Mouse (Mus musculus) forebrain, embryonic 15.5 days (tissue): ENCODE data around the gene Mitf. TPM values are rescaled to one million over a fixed set of nuclear protein-coding genes. Genes with fewer than 3 reads are reported as not detected.

ENCODE experiments used
- ATAC-seq: fragments of 200-750 bp; cut with Nextera tagmentation; replicated peaks from 2 replicates; pipeline ENCODE4 v1.8.0; 2017; ENCODE audit warnings: mild to moderate bottlenecking, moderate TSS enrichment, moderate library complexity
- H3K27ac ChIP-seq: fragments of 300-500 bp; sonication (generic); replicated peaks from 2 replicates; pipeline ENCODE4 v1.5.1; 2015; ENCODE audit warnings: mild to moderate bottlenecking, inconsistent platforms
- H3K27me3 ChIP-seq: fragments of 300-500 bp; sonication (generic); 2 replicates; pipeline ENCODE4 v1.6.1; 2015; ENCODE audit warnings: inconsistent platforms
- H3K36me3 ChIP-seq: fragments of 300-500 bp; sonication (generic); 2 replicates; pipeline ENCODE4 v1.6.1; 2015; ENCODE audit warnings: mild to moderate bottlenecking, inconsistent platforms
- H3K4me1 ChIP-seq: fragments of 300-500 bp; sonication (generic); 2 replicates; pipeline ENCODE4 v1.6.1; 2015; ENCODE audit warnings: inconsistent platforms
- H3K4me2 ChIP-seq: fragments of 300-500 bp; sonication (generic); replicated peaks from 2 replicates; pipeline ENCODE4 v1.6.1; 2015; ENCODE audit warnings: mild to moderate bottlenecking, inconsistent platforms
- H3K4me3 ChIP-seq: fragments of 300-500 bp; sonication (generic); 2 replicates; pipeline ENCODE4 v1.5.1; 2015; ENCODE audit warnings: mild to moderate bottlenecking, inconsistent platforms
- H3K9ac ChIP-seq: fragments of 300-500 bp; sonication (generic); replicated peaks from 2 replicates; pipeline ENCODE4 v1.6.1; 2015; ENCODE audit warnings: mild to moderate bottlenecking, inconsistent platforms
- H3K9me3 ChIP-seq: fragments of 300-500 bp; sonication (generic); 2 replicates; pipeline ENCODE4 v1.6.1; 2016; ENCODE audit warnings: inconsistent platforms
- WGBS: fragments of 180-500 bp; shearing (Covaris S2); methylation state at CpG from one replicate; pipeline ENCODE4 v1.1.7; 2015; ENCODE audit warnings: mixed read lengths; 5-methylcytosine and 5-hydroxymethylcytosine counted together
- polyA plus RNA-seq: library from polyadenylated mRNA; unstranded; fragments of >200 nt; fragmentation: Nextera tagmentation; extraction: Ambion mirVana; gene quantifications from 2 replicates; pipeline ENCODE4 v1.2.1, GENCODE M21; 2015

Gene Mitf
- polyA plus RNA-seq, 1 experiment from 2014 or later, result 1.9 TPM

GRCm38 (mm10) chr6:97887893-97888292 is 81.0 kb downstream of the Mitf start:
- Histone ChIP-seq H3K4me3 (no peak overlapping the region), H3K4me1 (0 out of 2 replicates have a peak, but pooled peaks cover 7% of the 10 kb centered on the region), H3K27me3 (no peaks in the 10 kb centered on the region), H3K9ac (no peak overlapping the region), H3K9me3 (no peaks in the 10 kb centered on the region), H3K27ac (no peak overlapping the region), H3K36me3 (no peaks in the 10 kb centered on the region), H3K4me2 (no peak overlapping the region)
- WGBS, result 86% methylated on average over 4 of the region's 4 CpGs
- no peak for ATAC-seq

- WGBS, result 41% methylated on average over 3 of the region's 3 CpGs
- ATAC-seq, result no peak
- H3K4me2 ChIP-seq, result no peak overlapping the region
These were observed 81.7 kb downstream of the Mitf start for GRCm38 (mm10) chr6:97888596-97888995.

GRCm38 (mm10) chr6:97893546-97893945 is 86.7 kb downstream of the Mitf start:
- Histone ChIP-seq H3K36me3 (no peaks in the 10 kb centered on the region), H3K27ac (no peak overlapping the region), H3K9me3 (no peaks in the 10 kb centered on the region), H3K9ac (no peak overlapping the region), H3K4me1 (no peaks in the 10 kb centered on the region), H3K4me3 (no peak overlapping the region), H3K4me2 (no peak overlapping the region), H3K27me3 (no peaks in the 10 kb centered on the region)
- ATAC-seq, result no peak
- WGBS, result 74% methylated on average over 5 of the region's 5 CpGs

More at GRCm38 (mm10) chr6:97888596-97888995, 81.7 kb downstream of the Mitf start:
- no peak overlapping the region for H3K4me3 ChIP-seq
- no peaks in the 10 kb centered on the region for H3K9me3 ChIP-seq
- H3K9ac ChIP-seq, result no peak overlapping the region
- H3K36me3 ChIP-seq, result no peaks in the 10 kb centered on the region
- no peaks in the 10 kb centered on the region for H3K4me1 ChIP-seq
- no peaks in the 10 kb centered on the region for H3K27me3 ChIP-seq
- H3K27ac ChIP-seq, result no peak overlapping the region

GRCm38 (mm10) chr6:97897191-97897590 is 90.3 kb downstream of the Mitf start:
- no peaks in the 10 kb centered on the region for H3K36me3 ChIP-seq
- no peak for ATAC-seq
- no peaks in the 10 kb centered on the region for H3K9me3 ChIP-seq
- no peak overlapping the region for H3K4me2 ChIP-seq
- H3K4me3 ChIP-seq, result no peak overlapping the region
- H3K27ac ChIP-seq, result no peak overlapping the region
- WGBS, result 88% methylated on average over 6 of the region's 6 CpGs
- no peaks in the 10 kb centered on the region for H3K27me3 ChIP-seq
- no peak overlapping the region for H3K9ac ChIP-seq
- H3K4me1 ChIP-seq, result no peaks in the 10 kb centered on the region

GRCm38 (mm10) chr6:97898085-97898484 is 91.2 kb downstream of the Mitf start:
- Histone ChIP-seq H3K9ac (no peak overlapping the region), H3K4me1 (no peaks in the 10 kb centered on the region), H3K27me3 (no peaks in the 10 kb centered on the region), H3K4me2 (no peak overlapping the region), H3K9me3 (no peaks in the 10 kb centered on the region), H3K27ac (no peak overlapping the region), H3K4me3 (no peak overlapping the region), H3K36me3 (no peaks in the 10 kb centered on the region)
- no peak for ATAC-seq
- WGBS, result 87% methylated on average over 5 of the region's 5 CpGs

- Histone ChIP-seq H3K27ac (no peak overlapping the region), H3K27me3 (no peaks in the 10 kb centered on the region), H3K9me3 (no peaks in the 10 kb centered on the region), H3K36me3 (no peaks in the 10 kb centered on the region), H3K4me3 (no peak overlapping the region), H3K9ac (no peak overlapping the region), H3K4me2 (no peak overlapping the region), H3K4me1 (no peaks in the 10 kb centered on the region)
- ATAC-seq, result no peak
- 56% methylated on average over 5 of the region's 5 CpGs for WGBS
These were observed 94.7 kb downstream of the Mitf start for GRCm38 (mm10) chr6:97901561-97901960.

- no peak for ATAC-seq
- no peak overlapping the region for H3K27ac ChIP-seq
These were observed 95.4 kb downstream of the Mitf start for GRCm38 (mm10) chr6:97902205-97902604.

GRCm38 (mm10) chr6:97914768-97915167 is 107.9 kb downstream of the Mitf start:
- H3K36me3 ChIP-seq, result no peaks in the 10 kb centered on the region
- no peaks in the 10 kb centered on the region for H3K27me3 ChIP-seq
- H3K4me2 ChIP-seq, result no peak overlapping the region
- H3K27ac ChIP-seq, result no peak overlapping the region
- H3K4me1 ChIP-seq, result 0 out of 2 replicates have a peak, but pooled peaks cover 2% of the 10 kb centered on the region
- no peaks in the 10 kb centered on the region for H3K9me3 ChIP-seq
- no peak overlapping the region for H3K9ac ChIP-seq
- H3K4me3 ChIP-seq, result no peak overlapping the region
- no peak for ATAC-seq
- 93% methylated on average over 8 of the region's 8 CpGs for WGBS

More at GRCm38 (mm10) chr6:97902205-97902604, 95.4 kb downstream of the Mitf start:
- Histone ChIP-seq H3K4me1 (no peaks in the 10 kb centered on the region), H3K27me3 (no peaks in the 10 kb centered on the region), H3K4me3 (no peak overlapping the region), H3K9ac (no peak overlapping the region), H3K9me3 (no peaks in the 10 kb centered on the region), H3K36me3 (no peaks in the 10 kb centered on the region), H3K4me2 (no peak overlapping the region)
- 92% methylated on average over 1 of the region's 1 CpGs for WGBS

- Histone ChIP-seq H3K4me2 (no peak overlapping the region), H3K27me3 (no peaks in the 10 kb centered on the region), H3K4me3 (no peak overlapping the region), H3K9me3 (no peaks in the 10 kb centered on the region), H3K9ac (no peak overlapping the region), H3K27ac (no peak overlapping the region), H3K36me3 (no peaks in the 10 kb centered on the region), H3K4me1 (0 out of 2 replicates have a peak, but pooled peaks cover 2% of the 10 kb centered on the region)
- 68% methylated on average over 7 of the region's 7 CpGs for WGBS
- no peak for ATAC-seq
These were observed 109.6 kb downstream of the Mitf start for GRCm38 (mm10) chr6:97916386-97916903.

- Histone ChIP-seq H3K9me3 (no peaks in the 10 kb centered on the region), H3K27ac (no peak overlapping the region), H3K4me3 (no peak overlapping the region), H3K4me2 (no peak overlapping the region), H3K27me3 (no peaks in the 10 kb centered on the region), H3K4me1 (0 out of 2 replicates have a peak, but pooled peaks cover 2% of the 10 kb centered on the region), H3K9ac (no peak overlapping the region), H3K36me3 (no peaks in the 10 kb centered on the region)
- ATAC-seq, result no peak
- 72% methylated on average over 4 of the region's 4 CpGs for WGBS
These were observed 111.2 kb downstream of the Mitf start for GRCm38 (mm10) chr6:97918051-97918450.

GRCm38 (mm10) chr6:97918481-97918880 is 111.6 kb downstream of the Mitf start:
- Histone ChIP-seq H3K27me3 (no peaks in the 10 kb centered on the region), H3K9me3 (no peaks in the 10 kb centered on the region), H3K4me3 (no peak overlapping the region), H3K36me3 (no peaks in the 10 kb centered on the region), H3K9ac (no peak overlapping the region), H3K27ac (no peak overlapping the region), H3K4me1 (0 out of 2 replicates have a peak, but pooled peaks cover 2% of the 10 kb centered on the region), H3K4me2 (no peak overlapping the region)
- no peak for ATAC-seq
- WGBS, result 77% methylated on average over 7 of the region's 7 CpGs

- H3K9me3 ChIP-seq, result no peaks in the 10 kb centered on the region
- no peak overlapping the region for H3K9ac ChIP-seq
- no peak overlapping the region for H3K4me3 ChIP-seq
- H3K27ac ChIP-seq, result no peak overlapping the region
- no peak overlapping the region for H3K4me2 ChIP-seq
- 48% methylated on average over 8 of the region's 8 CpGs for WGBS
- no peaks in the 10 kb centered on the region for H3K27me3 ChIP-seq
- 0 out of 2 replicates have a peak, but pooled peaks cover 2% of the 10 kb centered on the region for H3K4me1 ChIP-seq
- H3K36me3 ChIP-seq, result no peaks in the 10 kb centered on the region
- no peak for ATAC-seq
These were observed 112.4 kb downstream of the Mitf start for GRCm38 (mm10) chr6:97919287-97919686.

- 89% methylated on average over 6 of the region's 6 CpGs for WGBS
- Histone ChIP-seq H3K27ac (no peak overlapping the region), H3K36me3 (no peaks in the 10 kb centered on the region), H3K4me1 (no peaks in the 10 kb centered on the region), H3K9me3 (no peaks in the 10 kb centered on the region), H3K4me2 (no peak overlapping the region), H3K4me3 (no peak overlapping the region), H3K27me3 (no peaks in the 10 kb centered on the region), H3K9ac (no peak overlapping the region)
- no peak for ATAC-seq
These were observed 114.7 kb downstream of the Mitf start for GRCm38 (mm10) chr6:97921591-97921990.
